Mouse (Mus musculus): ENCODE measurements at regions not wholly inside any gene's neighbourhood (a gene's known extent, or its start where the extent isn't known, plus 50 kb on each side); places are given as distances from the start of the nearest gene placed in this dataset.

DNA sequence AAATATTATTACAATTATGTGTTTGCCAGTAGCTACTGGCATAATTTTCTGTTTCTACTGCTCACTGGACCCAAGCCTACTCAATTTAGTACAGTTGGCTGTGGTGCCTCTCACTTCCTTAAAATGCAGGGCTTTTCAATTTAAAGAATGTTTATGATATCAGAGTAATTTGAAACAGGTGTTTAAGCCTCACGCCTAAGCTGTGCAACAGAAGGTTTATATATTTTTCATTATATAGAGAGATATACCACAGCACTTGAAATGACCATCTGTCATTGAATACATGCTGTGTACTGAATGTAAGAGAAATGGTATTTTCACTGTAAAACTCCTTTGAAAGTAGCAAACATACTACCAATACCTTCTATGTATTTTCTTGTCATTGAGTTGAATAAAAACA is 376.8 kb downstream of the Otol1 start:
- H3K4me1 ChIP-seq = no peaks in the 10 kb centered on the region
- H3K9me3 ChIP-seq = no peaks in the 10 kb centered on the region
- no peak overlapping the region for H3K27ac ChIP-seq
- no peaks in the 10 kb centered on the region for H3K36me3 ChIP-seq (replicated peaks)
- WGBS = 82% methylated on average over 1 of the region's 1 CpGs
- no peaks in the 10 kb centered on the region for H3K27me3 ChIP-seq (ENCODE audit: poor library complexity, severe bottlenecking)
- DNase-seq (ENCODE audit: extremely low spot score, low spot score) = no peak
- no peak overlapping the region for H3K4me3 ChIP-seq

DNA sequence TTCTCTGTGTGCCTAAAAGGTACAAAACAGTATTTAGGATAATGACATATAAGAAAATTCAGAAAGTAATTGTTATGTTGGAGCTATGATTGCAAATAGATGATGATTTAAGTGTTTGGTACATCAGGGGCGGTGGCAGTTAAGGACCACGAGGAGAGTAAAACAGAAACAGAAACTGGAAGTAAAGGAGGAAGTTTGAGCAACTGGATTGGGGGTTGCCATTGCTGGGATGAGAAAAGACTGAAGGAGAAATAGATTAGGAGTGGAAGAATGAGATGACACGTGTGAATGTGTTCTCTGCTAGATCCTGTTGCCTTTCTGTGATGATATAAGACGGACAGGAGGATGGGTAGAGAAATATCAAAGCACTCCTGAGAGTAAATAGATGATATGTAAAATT is 378.5 kb downstream of the Otol1 start:
- no peak overlapping the region for H3K4me3 ChIP-seq
- no peak for DNase-seq (ENCODE audit: extremely low spot score, low spot score)
- H3K9me3 ChIP-seq = no peaks in the 10 kb centered on the region
- H3K4me1 ChIP-seq = no peaks in the 10 kb centered on the region
- no peak overlapping the region for H3K27ac ChIP-seq
- no peaks in the 10 kb centered on the region for H3K36me3 ChIP-seq (replicated peaks)
- no peaks in the 10 kb centered on the region for H3K27me3 ChIP-seq (ENCODE audit: poor library complexity, severe bottlenecking)
- WGBS = 89% methylated on average over 4 of the region's 4 CpGs

DNA sequence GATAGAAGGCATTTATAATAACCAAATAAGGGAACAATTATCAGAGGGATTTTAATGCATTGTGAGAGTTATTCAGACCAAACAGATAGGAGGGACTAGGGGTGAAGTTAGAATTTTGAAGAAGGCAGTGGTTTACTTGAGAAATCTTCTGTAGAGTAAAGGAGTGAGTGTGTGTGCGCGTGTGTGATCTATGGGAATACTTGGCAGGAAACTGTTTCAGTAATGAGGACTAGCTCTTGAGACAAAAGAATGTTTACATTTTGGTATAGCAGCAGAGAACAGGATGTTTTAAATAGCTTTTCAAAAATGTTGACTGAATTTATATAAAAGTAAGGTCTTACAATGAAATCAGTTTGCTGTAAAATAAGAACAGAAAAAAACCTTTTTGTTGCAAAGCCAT is 393.8 kb downstream of the Otol1 start:
- H3K36me3 ChIP-seq (replicated peaks) = no peaks in the 10 kb centered on the region
- 87% methylated on average over 2 of the region's 2 CpGs for WGBS

GRCm38 (mm10) chr3:70406571-70406970 is 399.2 kb downstream of the Otol1 start:
- Histone ChIP-seq H3K9me3 (no peaks in the 10 kb centered on the region), H3K27ac (no peak overlapping the region), H3K36me3 (replicated peaks) (no peaks in the 10 kb centered on the region), H3K27me3 (ENCODE audit: poor library complexity, severe bottlenecking) (no peaks in the 10 kb centered on the region), H3K4me1 (no peaks in the 10 kb centered on the region), H3K4me3 (no peak overlapping the region)
- no peak for DNase-seq (ENCODE audit: extremely low spot score, low spot score)
- 88% methylated on average over 1 of the region's 1 CpGs for WGBS

More for the DNA sequence above, 393.8 kb downstream of the Otol1 start:
- DNase-seq (ENCODE audit: extremely low spot score, low spot score) = no peak
- H3K9me3 ChIP-seq = no peaks in the 10 kb centered on the region
- H3K4me1 ChIP-seq = no peaks in the 10 kb centered on the region
- no peak overlapping the region for H3K27ac ChIP-seq
- H3K4me3 ChIP-seq = no peak overlapping the region
- no peaks in the 10 kb centered on the region for H3K27me3 ChIP-seq (ENCODE audit: poor library complexity, severe bottlenecking)

GRCm38 (mm10) chr3:70418273-70418672 is 410.9 kb downstream of the Otol1 start:
- Histone ChIP-seq H3K27ac (no peak overlapping the region), H3K4me1 (no peaks in the 10 kb centered on the region), H3K27me3 (ENCODE audit: poor library complexity, severe bottlenecking) (no peaks in the 10 kb centered on the region), H3K36me3 (replicated peaks) (no peaks in the 10 kb centered on the region), H3K4me3 (no peak overlapping the region), H3K9me3 (no peaks in the 10 kb centered on the region)
- no peak for DNase-seq (ENCODE audit: extremely low spot score, low spot score)
- 90% methylated on average over 4 of the region's 4 CpGs for WGBS

GRCm38 (mm10) chr3:70422016-70422415 is 414.6 kb downstream of the Otol1 start:
- no peaks in the 10 kb centered on the region for H3K4me1 ChIP-seq
- no peaks in the 10 kb centered on the region for H3K36me3 ChIP-seq (replicated peaks)
- no peaks in the 10 kb centered on the region for H3K27me3 ChIP-seq (ENCODE audit: poor library complexity, severe bottlenecking)
- 86% methylated on average over 1 of the region's 1 CpGs for WGBS
- no peak for DNase-seq (ENCODE audit: extremely low spot score, low spot score)
- no peaks in the 10 kb centered on the region for H3K9me3 ChIP-seq
- H3K27ac ChIP-seq = no peak overlapping the region
- no peak overlapping the region for H3K4me3 ChIP-seq

GRCm38 (mm10) chr3:70422669-70423068 is 415.3 kb downstream of the Otol1 start:
- WGBS = 76% methylated on average over 3 of the region's 3 CpGs
- H3K36me3 ChIP-seq (replicated peaks) = no peaks in the 10 kb centered on the region
- H3K9me3 ChIP-seq = no peaks in the 10 kb centered on the region
- H3K27me3 ChIP-seq (ENCODE audit: poor library complexity, severe bottlenecking) = no peaks in the 10 kb centered on the region
- DNase-seq (ENCODE audit: extremely low spot score, low spot score) = no peak
- no peaks in the 10 kb centered on the region for H3K4me1 ChIP-seq
- no peak overlapping the region for H3K4me3 ChIP-seq
- H3K27ac ChIP-seq = no peak overlapping the region

DNA sequence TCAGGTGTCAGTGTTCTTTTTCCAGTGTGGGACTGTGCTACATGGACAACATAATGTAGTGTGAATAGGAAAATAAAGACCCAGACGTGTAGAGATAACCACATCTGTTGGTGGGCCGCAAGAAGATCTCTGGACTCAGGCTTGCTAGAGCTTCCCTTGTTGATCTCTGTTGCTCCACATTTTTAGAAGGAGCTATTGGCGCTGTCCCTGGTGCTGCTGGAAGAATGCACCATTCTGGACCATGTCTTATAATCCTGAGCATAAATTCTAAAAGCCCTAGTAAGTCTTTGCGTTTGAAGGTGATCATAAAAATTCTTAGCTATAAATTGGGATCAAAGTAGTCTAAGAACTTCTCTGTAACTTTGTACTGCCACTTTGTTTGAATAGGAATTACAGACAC is 429.3 kb downstream of the Otol1 start:
- no peaks in the 10 kb centered on the region for H3K27me3 ChIP-seq (ENCODE audit: poor library complexity, severe bottlenecking)
- no peak overlapping the region for H3K4me3 ChIP-seq
- H3K4me1 ChIP-seq = no peaks in the 10 kb centered on the region
- H3K9me3 ChIP-seq = no peaks in the 10 kb centered on the region
- no peak for DNase-seq (ENCODE audit: extremely low spot score, low spot score)
- no peaks in the 10 kb centered on the region for H3K36me3 ChIP-seq (replicated peaks)
- H3K27ac ChIP-seq = no peak overlapping the region
- 75% methylated on average over 4 of the region's 4 CpGs for WGBS

GRCm38 (mm10) chr3:70457181-70457847 is 449.9 kb downstream of the Otol1 start:
- 78% methylated on average over 2 of the region's 2 CpGs for WGBS
- no peaks in the 10 kb centered on the region for H3K4me1 ChIP-seq
- H3K27me3 ChIP-seq (ENCODE audit: poor library complexity, severe bottlenecking) = no peaks in the 10 kb centered on the region
- DNase-seq (ENCODE audit: extremely low spot score, low spot score) = no peak
- H3K4me3 ChIP-seq = no peak overlapping the region
- H3K36me3 ChIP-seq (replicated peaks) = no peaks in the 10 kb centered on the region
- H3K27ac ChIP-seq = no peak overlapping the region
- no peaks in the 10 kb centered on the region for H3K9me3 ChIP-seq

- no peak for DNase-seq (ENCODE audit: extremely low spot score, low spot score)
- WGBS = 64% methylated on average over 2 of the region's 2 CpGs
- H3K4me3 ChIP-seq = no peak overlapping the region
- no peak overlapping the region for H3K27ac ChIP-seq
- H3K27me3 ChIP-seq (ENCODE audit: poor library complexity, severe bottlenecking) = no peaks in the 10 kb centered on the region
- H3K4me1 ChIP-seq = no peaks in the 10 kb centered on the region
- no peaks in the 10 kb centered on the region for H3K36me3 ChIP-seq (replicated peaks)
- H3K9me3 ChIP-seq = no peaks in the 10 kb centered on the region
These were observed 453.4 kb downstream of the Otol1 start for GRCm38 (mm10) chr3:70460811-70461210.

DNA sequence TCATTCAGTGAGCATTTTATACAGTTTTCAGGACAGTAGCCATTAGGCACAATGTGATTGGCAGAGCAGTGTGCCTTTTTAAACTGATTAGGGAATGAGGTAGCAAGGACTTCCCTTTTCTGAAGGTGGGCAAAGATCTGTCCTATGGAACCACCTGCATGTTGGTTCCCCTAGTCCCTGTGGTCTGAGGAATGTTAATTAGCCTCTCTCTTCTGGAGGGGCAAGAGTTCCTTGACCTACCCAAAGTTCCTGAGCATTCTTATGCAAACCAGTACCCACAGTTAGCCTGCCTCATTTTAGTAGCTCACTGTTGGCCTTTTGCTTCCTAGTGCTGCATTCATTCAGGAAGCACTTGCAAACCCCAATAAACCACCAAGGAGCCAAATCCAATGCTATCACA is 455.8 kb downstream of the Otol1 start:
- H3K27ac ChIP-seq = no peak overlapping the region
- no peaks in the 10 kb centered on the region for H3K27me3 ChIP-seq (ENCODE audit: poor library complexity, severe bottlenecking)
- H3K4me1 ChIP-seq = no peaks in the 10 kb centered on the region
- no peaks in the 10 kb centered on the region for H3K36me3 ChIP-seq (replicated peaks)
- H3K4me3 ChIP-seq = no peak overlapping the region
- DNase-seq (ENCODE audit: extremely low spot score, low spot score) = no peak
- no peaks in the 10 kb centered on the region for H3K9me3 ChIP-seq

DNA sequence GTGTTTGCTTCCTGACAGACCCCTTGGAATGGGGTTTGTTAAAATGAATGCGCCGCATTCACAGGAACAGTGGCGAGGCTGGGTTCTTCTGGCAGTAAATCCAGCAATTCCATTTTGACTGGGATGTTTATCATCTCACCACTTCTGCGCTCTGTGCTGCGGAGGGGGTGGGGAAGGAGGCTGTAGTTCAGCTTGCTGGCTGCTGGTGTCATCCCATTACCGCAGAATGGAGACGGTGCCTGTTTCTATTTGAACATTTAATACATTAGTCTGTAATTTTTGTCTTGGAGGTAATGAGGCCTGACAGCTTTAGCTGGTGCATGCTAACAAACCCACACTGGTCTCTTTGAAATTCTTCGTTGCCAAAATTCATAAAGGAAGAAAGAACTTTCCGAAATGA is 475.1 kb downstream of the Otol1 start:
- WGBS = 57% methylated on average over 9 of the region's 9 CpGs
- no peaks in the 10 kb centered on the region for H3K27me3 ChIP-seq (ENCODE audit: poor library complexity, severe bottlenecking)
- no peaks in the 10 kb centered on the region for H3K9me3 ChIP-seq
- no peak overlapping the region for H3K4me3 ChIP-seq
- no peaks in the 10 kb centered on the region for H3K36me3 ChIP-seq (replicated peaks)
- no peak for DNase-seq (ENCODE audit: extremely low spot score, low spot score)
- peaks cover 11% of the 10 kb centered on the region; the same call in 1 of the 2 replicates for H3K4me1 ChIP-seq
- no peak overlapping the region for H3K27ac ChIP-seq

DNA sequence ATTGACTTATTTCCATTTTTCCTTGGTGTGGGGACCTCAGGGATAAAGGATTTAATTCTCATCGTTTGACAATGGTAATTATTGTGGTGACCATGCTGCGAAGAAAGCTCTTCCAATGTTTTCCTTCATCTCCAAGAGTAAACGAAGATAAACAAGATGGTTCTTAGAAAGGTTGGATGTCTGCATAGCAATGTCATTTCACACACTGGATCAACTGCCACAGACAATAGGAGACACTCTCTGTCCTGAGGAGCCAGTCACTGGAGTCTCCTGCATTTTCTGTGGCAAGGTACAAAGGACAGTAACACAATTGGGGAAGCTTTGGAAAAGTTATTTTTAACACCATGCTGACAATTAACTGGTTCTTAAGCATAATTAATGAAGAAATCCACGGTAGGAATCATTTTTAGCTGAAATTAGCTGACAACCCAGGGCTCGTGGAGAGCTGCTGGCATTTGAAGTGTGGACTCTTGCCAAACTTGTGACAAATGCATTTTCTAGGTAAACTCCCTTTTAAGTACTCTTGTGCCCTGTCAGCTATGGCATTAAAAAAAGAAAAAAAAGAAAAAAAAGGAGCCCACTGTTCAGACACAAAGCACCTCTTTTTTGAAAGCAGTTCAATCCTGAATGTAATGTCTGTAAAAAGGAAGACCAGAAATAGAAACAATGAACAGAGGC is 475.8 kb downstream of the Otol1 start:
- Histone ChIP-seq H3K4me3 (no peak overlapping the region), H3K4me1 (peaks cover 11% of the 10 kb centered on the region; the same call in 1 of the 2 replicates), H3K27me3 (ENCODE audit: poor library complexity, severe bottlenecking) (no peaks in the 10 kb centered on the region), H3K27ac (no peak overlapping the region), H3K9me3 (no peaks in the 10 kb centered on the region), H3K36me3 (replicated peaks) (no peaks in the 10 kb centered on the region)
- 62% methylated on average over 5 of the region's 5 CpGs for WGBS
- no peak for DNase-seq (ENCODE audit: extremely low spot score, low spot score)
